Mouse (Mus musculus) forebrain, embryonic 13.5 days (tissue): ENCODE results near the gene Atp6v0a1. TPM values are rescaled to one million over a fixed set of nuclear protein-coding genes. Genes with fewer than 3 reads are reported as not detected.

Experiments used
- ATAC-seq: fragments of 200-750 bp; cut with Nextera tagmentation; 2 replicates; pipeline ENCODE4 v1.8.0; 2017
- H3K27ac ChIP-seq: fragments of 300-500 bp; sonication (generic); 2 replicates; pipeline ENCODE4 v1.5.1; 2015; ENCODE audit warnings: inconsistent platforms, mild to moderate bottlenecking, moderate library complexity
- H3K27me3 ChIP-seq: fragments of 300-500 bp; sonication (generic); 2 replicates; pipeline ENCODE4 v1.6.1; 2015; ENCODE audit warnings: mild to moderate bottlenecking, inconsistent platforms
- H3K36me3 ChIP-seq: fragments of 300-500 bp; sonication (generic); 2 replicates; pipeline ENCODE4 v1.6.1; 2015; ENCODE audit warnings: mild to moderate bottlenecking, inconsistent platforms; ENCODE audit not compliant: poor library complexity, severe bottlenecking
- H3K4me1 ChIP-seq: fragments of 300-500 bp; sonication (generic); 2 replicates; pipeline ENCODE4 v1.6.1; 2015; ENCODE audit warnings: inconsistent platforms
- H3K4me2 ChIP-seq: fragments of 300-500 bp; sonication (generic); 2 replicates; pipeline ENCODE4 v1.6.1; 2015; ENCODE audit warnings: inconsistent platforms, mild to moderate bottlenecking, moderate library complexity
- H3K4me3 ChIP-seq: fragments of 300-500 bp; sonication (generic); 2 replicates; pipeline ENCODE4 v1.5.1; 2015; ENCODE audit warnings: mild to moderate bottlenecking, inconsistent platforms
- H3K9ac ChIP-seq: fragments of 300-500 bp; sonication (generic); 2 replicates; pipeline ENCODE4 v1.6.1; 2015; ENCODE audit warnings: mild to moderate bottlenecking, inconsistent platforms
- H3K9me3 ChIP-seq: fragments of 300-500 bp; sonication (generic); replicated peaks from 2 replicates; pipeline ENCODE4 v1.6.1; 2016; ENCODE audit warnings: inconsistent platforms
- WGBS: fragments of 180-500 bp; shearing (Covaris S2); methylation state at CpG from one replicate; pipeline ENCODE4 v1.1.7; 2015; 5-methylcytosine and 5-hydroxymethylcytosine counted together
- polyA plus RNA-seq: library from polyadenylated mRNA; unstranded; fragments of >200 nt; fragmentation: Nextera tagmentation; extraction: Ambion mirVana; gene quantifications from 2 replicates; pipeline ENCODE4 v1.2.1, GENCODE M21; 2015

Atp6v0a1 gene
- polyA plus RNA-seq, 1 experiment from 2014 or later = 52.9 TPM

DNA sequence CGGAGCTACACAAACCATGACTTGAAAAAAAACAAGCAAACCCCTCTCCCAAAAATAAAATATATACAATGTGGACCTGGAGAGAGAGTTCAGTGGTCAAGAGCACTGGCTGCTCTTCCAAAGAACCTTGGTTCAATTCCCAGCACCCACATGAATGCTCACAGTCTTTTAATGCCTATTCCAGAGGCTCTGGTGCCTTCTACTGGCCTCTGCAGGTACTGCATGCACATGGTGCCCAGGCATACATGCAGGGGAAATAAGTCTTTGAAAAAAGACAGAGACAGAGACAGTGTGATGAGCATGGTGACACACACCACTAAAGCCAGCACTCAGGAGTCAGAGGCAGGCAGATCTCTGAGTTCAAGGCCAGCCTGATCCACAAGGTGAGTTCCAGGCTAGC, 44.7 kb downstream of the Atp6v0a1 start:
- Histone ChIP-seq H3K4me2 (no peak overlapping the region), H3K27me3 (no peaks in the 10 kb centered on the region), H3K9me3 (no peaks in the 10 kb centered on the region), H3K4me3 (no peak overlapping the region), H3K4me1 (no peaks in the 10 kb centered on the region), H3K27ac (no peak overlapping the region), H3K36me3 (peaks cover 94% of the 10 kb centered on the region), H3K9ac (no peak overlapping the region)
- no peak for ATAC-seq
- WGBS = 100% methylated on average over 1 of the region's 1 CpGs

DNA sequence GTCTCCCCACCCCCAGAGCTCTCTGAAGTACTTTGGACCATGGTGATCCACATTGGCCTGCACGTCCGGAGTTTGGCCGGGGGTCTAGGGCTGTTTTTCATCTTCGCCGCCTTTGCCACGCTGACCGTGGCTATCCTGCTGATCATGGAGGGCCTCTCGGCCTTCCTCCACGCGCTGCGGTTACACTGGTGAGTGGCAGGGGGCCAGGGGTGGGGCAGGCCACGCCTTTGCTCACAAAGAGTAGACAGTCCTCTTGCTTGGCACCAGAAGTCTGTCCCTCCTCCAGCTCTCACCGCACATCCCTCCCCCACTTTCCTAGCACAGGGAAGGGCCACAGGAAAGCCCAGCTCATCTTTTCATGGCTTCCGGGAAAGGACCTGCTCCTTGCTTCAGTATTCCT, 46.2 kb downstream of the Atp6v0a1 start:
- Histone ChIP-seq H3K4me2 (no peak overlapping the region), H3K27ac (no peak overlapping the region), H3K27me3 (no peaks in the 10 kb centered on the region), H3K9ac (no peak overlapping the region), H3K4me1 (no peaks in the 10 kb centered on the region), H3K4me3 (no peak overlapping the region), H3K9me3 (no peaks in the 10 kb centered on the region), H3K36me3 (peaks cover 91% of the 10 kb centered on the region)
- no peak for ATAC-seq
- WGBS = 83% methylated on average over 14 of the region's 14 CpGs

GRCm38 (mm10) chr11:101056885-101057284, 47.6 kb downstream of the Atp6v0a1 start:
- Histone ChIP-seq H3K4me1 (no peaks in the 10 kb centered on the region), H3K4me3 (no peak overlapping the region), H3K36me3 (peaks cover 90% of the 10 kb centered on the region), H3K27ac (0 out of 2 replicates have a peak overlapping the region, but pooled peaks have one; percentile 19), H3K9ac (no peak overlapping the region), H3K4me2 (no peak overlapping the region), H3K9me3 (no peaks in the 10 kb centered on the region), H3K27me3 (no peaks in the 10 kb centered on the region)
- no peak for ATAC-seq
- 63% methylated on average over 8 of the region's 8 CpGs for WGBS

GRCm38 (mm10) chr11:101057860-101058259, 48.6 kb downstream of the Atp6v0a1 start:
- Histone ChIP-seq H3K36me3 (peaks cover 90% of the 10 kb centered on the region), H3K9ac (no peak overlapping the region), H3K4me1 (no peaks in the 10 kb centered on the region), H3K27ac (no peak overlapping the region), H3K4me3 (no peak overlapping the region), H3K4me2 (no peak overlapping the region), H3K27me3 (no peaks in the 10 kb centered on the region), H3K9me3 (no peaks in the 10 kb centered on the region)
- WGBS = 28% methylated on average over 5 of the region's 5 CpGs
- ATAC-seq = no peak

- Histone ChIP-seq H3K4me1 (no peaks in the 10 kb centered on the region), H3K27me3 (no peaks in the 10 kb centered on the region), H3K4me2 (no peak overlapping the region), H3K27ac (no peak overlapping the region), H3K4me3 (no peak overlapping the region), H3K36me3 (peaks cover 90% of the 10 kb centered on the region), H3K9ac (no peak overlapping the region), H3K9me3 (no peaks in the 10 kb centered on the region)
- no peak for ATAC-seq
- WGBS = 82% methylated on average over 5 of the region's 5 CpGs
Measured at GRCm38 (mm10) chr11:101058726-101059125, 49.5 kb downstream of the Atp6v0a1 start.

DNA sequence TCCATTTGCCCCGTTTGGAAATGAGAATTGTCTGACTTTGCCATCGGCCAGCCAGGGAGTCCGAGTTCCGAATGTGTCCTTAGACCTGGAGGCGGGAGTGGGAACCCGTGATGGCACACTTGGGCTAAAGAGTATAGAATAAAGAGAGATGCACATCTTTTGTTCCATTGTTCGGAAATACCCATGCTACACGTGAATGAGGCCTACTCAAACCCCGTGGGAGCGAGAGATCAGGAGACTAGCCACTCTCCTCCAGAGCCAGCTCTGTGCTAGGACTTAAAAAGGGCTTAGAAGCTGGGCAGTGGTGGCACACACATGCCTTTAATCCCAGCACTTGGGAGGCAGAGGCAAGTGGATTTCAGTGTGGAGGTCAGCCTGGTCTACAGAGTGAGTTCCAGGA, 50.2 kb downstream of the Atp6v0a1 start:
- Histone ChIP-seq H3K4me3 (no peak overlapping the region), H3K27me3 (no peaks in the 10 kb centered on the region), H3K4me2 (no peak overlapping the region), H3K4me1 (no peaks in the 10 kb centered on the region), H3K36me3 (peaks cover 82% of the 10 kb centered on the region), H3K9ac (no peak overlapping the region), H3K9me3 (no peaks in the 10 kb centered on the region), H3K27ac (no peak overlapping the region)
- 70% methylated on average over 10 of the region's 10 CpGs for WGBS
- no peak for ATAC-seq

DNA sequence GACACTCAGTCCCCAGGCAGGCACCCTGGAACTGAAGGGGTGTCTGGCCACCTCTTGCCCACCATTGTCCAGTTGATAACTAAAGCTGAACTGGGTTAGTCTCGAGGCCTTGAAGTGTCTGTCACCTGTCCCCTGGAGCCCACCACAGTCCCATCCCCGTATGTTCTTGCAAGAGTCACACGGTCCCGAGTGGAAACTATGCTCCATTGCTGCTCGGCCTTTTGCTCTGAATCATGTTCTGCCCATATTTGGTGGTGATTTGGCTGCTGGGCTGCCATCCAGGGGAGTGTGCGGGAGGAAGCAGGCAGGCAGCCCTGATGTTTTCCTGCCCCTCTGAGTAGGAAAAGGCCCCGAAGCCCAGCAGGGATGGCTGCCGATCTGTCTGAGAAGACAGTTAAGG, 50.9 kb downstream of the Atp6v0a1 start:
- no peaks in the 10 kb centered on the region for H3K27me3 ChIP-seq
- WGBS = 85% methylated on average over 8 of the region's 8 CpGs
- no peak overlapping the region for H3K4me2 ChIP-seq
- H3K9me3 ChIP-seq = no peaks in the 10 kb centered on the region
- no peaks in the 10 kb centered on the region for H3K4me1 ChIP-seq
- no peak overlapping the region for H3K4me3 ChIP-seq
- peaks cover 78% of the 10 kb centered on the region for H3K36me3 ChIP-seq
- no peak overlapping the region for H3K27ac ChIP-seq
- peak overlapping the region; percentile 12; the same call in 1 of the 2 replicates for H3K9ac ChIP-seq
- ATAC-seq = no peak

DNA sequence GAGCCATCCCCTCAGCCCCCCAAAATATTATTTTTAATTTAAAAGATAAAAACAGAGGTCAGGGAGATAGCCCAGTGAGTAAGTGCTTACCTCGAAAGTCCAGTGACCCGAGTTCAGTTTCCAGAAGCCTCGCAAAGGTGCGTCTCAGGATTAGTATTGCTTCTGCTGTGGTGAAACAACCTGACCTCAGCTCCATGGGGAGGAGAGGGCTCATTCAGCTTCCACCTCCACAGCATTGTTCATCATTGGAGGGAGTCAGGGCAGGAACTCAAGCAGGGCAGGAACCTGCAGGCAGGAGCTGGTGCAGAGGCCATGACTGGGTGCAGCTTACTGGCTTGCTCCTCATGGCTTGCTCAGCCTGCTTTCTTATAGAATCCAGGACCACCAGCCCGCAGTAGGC, 51.8 kb downstream of the Atp6v0a1 start:
- 89% methylated on average over 5 of the region's 5 CpGs for WGBS
- Histone ChIP-seq H3K9ac (no peak overlapping the region), H3K4me3 (no peak overlapping the region), H3K4me1 (no peaks in the 10 kb centered on the region), H3K27ac (no peak overlapping the region), H3K9me3 (no peaks in the 10 kb centered on the region), H3K4me2 (no peak overlapping the region), H3K36me3 (peaks cover 68% of the 10 kb centered on the region), H3K27me3 (no peaks in the 10 kb centered on the region)
- ATAC-seq = no peak

DNA sequence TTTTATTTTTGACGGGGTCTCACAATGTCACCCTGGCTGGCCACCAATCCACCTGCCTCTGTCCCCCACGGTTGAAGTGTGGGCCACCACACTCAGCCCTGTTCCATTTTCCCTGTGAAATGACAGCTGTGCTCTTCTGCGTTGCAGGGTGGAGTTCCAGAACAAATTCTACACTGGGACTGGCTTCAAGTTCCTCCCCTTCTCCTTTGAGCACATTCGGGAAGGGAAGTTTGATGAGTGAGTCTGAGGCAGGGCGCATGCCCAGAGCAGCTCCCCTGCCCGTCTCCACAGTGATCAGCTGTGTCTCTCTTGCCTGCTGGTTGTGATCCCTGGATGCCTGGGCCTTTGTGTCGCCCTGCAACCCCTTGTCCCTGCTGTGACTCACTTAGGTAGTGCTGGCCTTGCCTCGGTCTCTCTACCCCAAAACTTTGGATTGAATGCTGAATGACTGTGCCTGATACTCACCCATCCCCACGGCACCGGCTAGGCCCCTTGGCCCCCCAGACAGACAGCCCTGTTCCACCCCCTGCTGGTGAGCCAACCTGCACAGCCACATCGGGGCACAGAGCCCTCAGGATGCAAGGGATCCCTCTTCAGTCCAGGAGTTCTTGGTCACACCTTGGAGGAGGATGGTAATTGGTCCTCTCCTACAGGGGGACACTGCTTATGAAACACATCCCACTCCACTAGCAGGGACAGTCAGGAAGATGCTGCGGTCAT, 53.1 kb downstream of the Atp6v0a1 start:
- 74% methylated on average over 12 of the region's 12 CpGs for WGBS
- no peaks in the 10 kb centered on the region for H3K9me3 ChIP-seq
- H3K4me2 ChIP-seq = no peak overlapping the region
- no peak overlapping the region for H3K27ac ChIP-seq
- no peak for ATAC-seq
- H3K27me3 ChIP-seq = no peaks in the 10 kb centered on the region
- no peak overlapping the region for H3K9ac ChIP-seq
- H3K4me3 ChIP-seq = no peak overlapping the region
- peaks cover 8% of the 10 kb centered on the region for H3K4me1 ChIP-seq
- peaks cover 56% of the 10 kb centered on the region for H3K36me3 ChIP-seq

- Histone ChIP-seq H3K36me3 (peaks cover 51% of the 10 kb centered on the region), H3K9me3 (no peaks in the 10 kb centered on the region), H3K4me1 (peaks cover 11% of the 10 kb centered on the region), H3K4me3 (no peak overlapping the region), H3K27me3 (no peaks in the 10 kb centered on the region), H3K4me2 (no peak overlapping the region), H3K9ac (0 out of 2 replicates have a peak overlapping the region, but pooled peaks have one; percentile 2), H3K27ac (no peak overlapping the region; the same call in 1 of the 2 replicates)
- WGBS = 87% methylated on average over 14 of the region's 14 CpGs
- ATAC-seq = no peak
Measured at GRCm38 (mm10) chr11:101062971-101063675, 53.9 kb downstream of the Atp6v0a1 start.

DNA sequence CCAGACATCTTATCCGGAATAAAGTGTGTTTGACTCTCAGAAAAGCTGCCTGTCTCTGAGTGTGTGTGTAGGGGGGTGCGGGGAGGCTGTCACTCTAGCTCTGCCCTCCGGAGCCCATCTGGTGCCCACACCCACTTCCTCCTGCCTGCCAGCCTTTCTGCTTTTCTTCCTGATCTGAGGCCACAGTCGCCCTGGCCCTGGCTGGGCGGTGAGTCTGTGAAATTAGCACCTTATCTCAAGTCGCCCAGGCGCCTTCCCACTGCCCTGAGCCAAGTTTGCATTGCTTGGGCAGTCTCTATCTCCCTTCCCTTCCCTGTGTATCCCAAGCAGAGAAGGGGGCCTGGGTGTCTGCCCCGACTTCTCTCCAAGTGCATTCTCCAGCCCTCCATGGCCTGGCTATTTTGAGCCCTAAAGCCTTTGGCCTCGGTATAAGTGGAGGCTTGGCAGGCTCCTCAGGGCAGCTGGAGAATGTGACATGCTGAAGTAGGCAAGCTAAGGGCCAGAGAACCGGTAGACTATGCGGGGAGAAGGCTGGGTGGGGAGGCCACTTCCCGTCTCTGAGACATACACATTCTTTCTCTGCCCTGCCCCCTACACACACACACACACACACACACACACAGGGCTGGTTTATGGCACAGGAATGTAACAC, 54.5 kb downstream of the Atp6v0a1 start:
- Histone ChIP-seq H3K27me3 (no peaks in the 10 kb centered on the region), H3K9me3 (no peaks in the 10 kb centered on the region), H3K9ac (0 out of 2 replicates have a peak overlapping the region, but pooled peaks have one; percentile 2), H3K36me3 (peaks cover 45% of the 10 kb centered on the region), H3K4me1 (peaks cover 11% of the 10 kb centered on the region), H3K4me2 (no peak overlapping the region), H3K4me3 (no peak overlapping the region), H3K27ac (peak overlapping the region; percentile 32; the same call in 1 of the 2 replicates)
- no peak for ATAC-seq
- 69% methylated on average over 12 of the region's 12 CpGs for WGBS

DNA sequence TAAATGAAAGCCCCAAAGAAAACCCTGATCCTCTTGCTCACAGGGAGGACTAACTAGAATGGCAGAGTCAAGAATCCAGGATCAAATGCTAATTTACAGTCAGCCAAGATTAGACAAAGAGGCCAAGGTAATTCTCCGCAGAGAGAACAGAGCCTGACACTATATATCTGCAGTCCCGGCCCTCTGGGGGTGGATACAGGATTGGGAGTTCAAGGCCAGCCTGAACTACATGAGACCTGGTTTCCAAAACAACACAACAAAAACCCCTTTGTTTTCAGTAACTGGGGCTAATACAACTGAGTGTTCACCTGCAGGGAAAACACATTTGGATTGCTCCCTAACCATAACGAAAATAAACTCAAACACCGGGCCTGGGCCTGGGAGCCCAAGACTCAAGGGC, 55.2 kb downstream of the Atp6v0a1 start:
- Histone ChIP-seq H3K9ac (no peak overlapping the region), H3K4me2 (no peak overlapping the region), H3K4me1 (peaks cover 14% of the 10 kb centered on the region), H3K4me3 (no peak overlapping the region), H3K9me3 (no peaks in the 10 kb centered on the region), H3K27ac (no peak overlapping the region), H3K36me3 (peaks cover 39% of the 10 kb centered on the region), H3K27me3 (no peaks in the 10 kb centered on the region)
- 86% methylated on average over 4 of the region's 4 CpGs for WGBS
- ATAC-seq = no peak
